Mouse (Mus musculus): ENCODE results near the gene Rdh11. TPM values are rescaled to one million over a fixed set of nuclear protein-coding genes. Genes with fewer than 3 reads are reported as not detected.

The Rdh11 gene
- polyA plus RNA-seq (2012), result 0.08 and 0.22 TPM in 2 replicates

DNA sequence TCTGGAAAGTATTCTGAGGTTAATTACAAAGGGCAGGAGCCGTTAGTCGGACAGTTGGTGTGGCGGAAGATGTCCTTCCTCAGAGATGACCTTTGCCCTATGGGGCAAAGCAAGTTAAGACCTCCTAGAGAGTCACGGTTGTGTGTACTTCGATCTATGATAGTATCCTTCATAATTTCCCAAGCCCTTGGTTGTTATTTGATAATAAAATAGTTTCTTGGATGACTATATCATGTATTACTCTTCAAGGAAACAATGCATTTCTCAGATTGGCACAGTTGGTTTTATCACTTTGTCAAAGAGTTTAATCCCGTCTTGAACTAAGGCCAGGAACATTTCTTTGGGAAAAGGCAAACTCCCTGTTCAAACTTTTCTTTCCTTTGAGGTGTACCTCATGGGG is at the start of gene Rdh11:
TSS of gene Rdh11 (minus strand) at position 101 of the 400 bp plus-strand sequence.
- H3K36me3 ChIP-seq (ENCODE audit: control insufficient read depth), result peaks cover 24% of the 10 kb centered on the region
- peaks cover 31% of the 10 kb centered on the region for H3K4me1 ChIP-seq (ENCODE audit: control insufficient read depth)
- H3K9me3 ChIP-seq (ENCODE audit: control insufficient read depth, low read length), result no peaks in the 10 kb centered on the region
- no peaks in the 10 kb centered on the region for H3K27me3 ChIP-seq (ENCODE audit: control insufficient read depth)
- TF ChIP-seq GATA1 (IDR thresholded peaks at IDR 0.05; ENCODE audit: low read length), result no peak
- peak within 1 kb of the TSS; percentile 84 for H3K4me3 ChIP-seq (replicated peaks)

DNA sequence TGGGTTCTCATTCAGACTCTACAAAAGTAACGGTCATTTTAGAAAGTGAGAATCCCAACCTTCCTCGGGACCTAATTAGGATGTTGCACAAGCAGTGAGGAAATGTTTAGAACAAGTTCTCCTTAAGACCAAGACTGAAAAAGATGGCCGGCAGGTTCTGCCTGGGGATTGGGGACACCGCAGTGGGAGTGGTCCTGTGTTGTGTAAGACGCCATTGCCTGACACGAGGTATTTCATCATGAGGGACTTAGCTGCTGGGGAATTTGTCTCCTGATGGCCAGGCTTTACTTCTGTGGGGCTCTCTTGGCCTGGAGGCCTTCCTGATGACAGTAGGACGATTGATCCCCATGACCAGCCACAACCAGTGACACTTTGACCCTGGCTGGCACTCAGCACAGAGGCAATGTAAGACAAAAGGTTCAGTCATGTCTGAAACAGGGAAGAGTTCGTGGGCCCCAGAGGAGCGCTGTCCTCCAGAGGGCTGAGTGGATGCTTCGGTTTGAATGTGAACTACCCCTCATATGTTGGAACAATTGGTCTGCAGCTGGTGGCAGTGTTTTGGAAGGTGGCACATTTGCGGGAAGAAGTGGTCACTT is 43.5 kb upstream of the Rdh11 start:
- no peak overlapping the region for H3K4me3 ChIP-seq (replicated peaks)
- TF ChIP-seq TAL1 (IDR thresholded peaks at IDR 0.05; ENCODE audit: low read length), result no peak
- no peak for TF ChIP-seq GATA1 (IDR thresholded peaks at IDR 0.05; ENCODE audit: low read length)
- no peaks in the 10 kb centered on the region for H3K4me1 ChIP-seq (ENCODE audit: control insufficient read depth)
- H3K36me3 ChIP-seq (ENCODE audit: control insufficient read depth), result peaks cover 71% of the 10 kb centered on the region
- no peaks in the 10 kb centered on the region for H3K27me3 ChIP-seq (ENCODE audit: control insufficient read depth)
- H3K9me3 ChIP-seq (ENCODE audit: control insufficient read depth, low read length), result no peaks in the 10 kb centered on the region

DNA sequence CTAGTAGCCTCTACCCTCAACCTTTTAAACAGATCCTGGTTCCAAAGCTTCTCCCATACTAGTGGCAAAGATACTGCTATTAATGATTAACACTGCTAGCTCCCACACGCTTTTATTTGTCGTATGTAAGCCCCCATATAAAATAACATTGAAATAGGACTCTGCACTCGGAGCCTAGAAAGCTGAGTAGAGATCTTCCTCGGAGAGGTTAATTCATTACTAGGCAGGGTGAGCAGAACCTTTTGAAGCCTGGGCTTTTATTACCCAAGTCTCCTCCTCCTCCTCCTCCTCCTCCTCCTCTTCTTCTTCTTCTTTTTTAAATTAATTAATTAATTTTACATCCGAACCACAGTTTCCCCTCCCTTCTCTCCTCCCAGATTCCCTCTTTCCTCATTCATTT is 25.4 kb upstream of the Rdh11 start:
- H3K27me3 ChIP-seq (ENCODE audit: control insufficient read depth), result no peaks in the 10 kb centered on the region; the same call in 1 of the 2 replicates
- TF ChIP-seq GATA1 (IDR thresholded peaks at IDR 0.05; ENCODE audit: low read length) (no peak), TAL1 (IDR thresholded peaks at IDR 0.05; ENCODE audit: low read length) (no peak)
- no peaks in the 10 kb centered on the region for H3K4me1 ChIP-seq (ENCODE audit: control insufficient read depth)
- no peaks in the 10 kb centered on the region for H3K9me3 ChIP-seq (ENCODE audit: control insufficient read depth, low read length)
- no peaks in the 10 kb centered on the region for H3K36me3 ChIP-seq (ENCODE audit: control insufficient read depth)
- H3K4me3 ChIP-seq (replicated peaks), result no peak overlapping the region

DNA sequence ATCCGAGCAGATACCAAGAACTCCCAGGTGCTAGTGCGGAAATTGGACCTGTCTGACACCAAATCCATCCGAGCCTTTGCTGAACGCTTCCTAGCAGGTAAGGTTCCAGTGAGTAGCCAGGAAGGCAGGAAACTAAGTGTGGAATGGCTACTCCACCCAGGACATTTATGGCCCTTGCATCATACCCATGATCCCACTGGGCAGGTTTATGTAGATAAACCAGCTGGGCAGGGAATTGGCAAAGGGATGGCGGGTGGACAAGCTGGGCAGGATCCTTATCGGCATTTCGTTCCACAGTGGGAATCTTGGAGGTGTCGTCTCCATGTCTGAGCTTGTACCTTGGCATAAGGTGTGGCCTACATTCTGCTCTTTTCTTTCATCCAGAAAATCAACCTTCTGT is 19.4 kb upstream of the Rdh11 start:
- Histone ChIP-seq H3K4me3 (replicated peaks) (no peak overlapping the region), H3K36me3 (ENCODE audit: control insufficient read depth) (no peaks in the 10 kb centered on the region), H3K27me3 (ENCODE audit: control insufficient read depth) (no peaks in the 10 kb centered on the region; the same call in 1 of the 2 replicates), H3K4me1 (ENCODE audit: control insufficient read depth) (peaks cover 6% of the 10 kb centered on the region), H3K9me3 (ENCODE audit: control insufficient read depth, low read length) (no peaks in the 10 kb centered on the region)
- TF ChIP-seq GATA1 (IDR thresholded peaks at IDR 0.05; ENCODE audit: low read length) (no peak), TAL1 (IDR thresholded peaks at IDR 0.05; ENCODE audit: low read length) (no peak)

DNA sequence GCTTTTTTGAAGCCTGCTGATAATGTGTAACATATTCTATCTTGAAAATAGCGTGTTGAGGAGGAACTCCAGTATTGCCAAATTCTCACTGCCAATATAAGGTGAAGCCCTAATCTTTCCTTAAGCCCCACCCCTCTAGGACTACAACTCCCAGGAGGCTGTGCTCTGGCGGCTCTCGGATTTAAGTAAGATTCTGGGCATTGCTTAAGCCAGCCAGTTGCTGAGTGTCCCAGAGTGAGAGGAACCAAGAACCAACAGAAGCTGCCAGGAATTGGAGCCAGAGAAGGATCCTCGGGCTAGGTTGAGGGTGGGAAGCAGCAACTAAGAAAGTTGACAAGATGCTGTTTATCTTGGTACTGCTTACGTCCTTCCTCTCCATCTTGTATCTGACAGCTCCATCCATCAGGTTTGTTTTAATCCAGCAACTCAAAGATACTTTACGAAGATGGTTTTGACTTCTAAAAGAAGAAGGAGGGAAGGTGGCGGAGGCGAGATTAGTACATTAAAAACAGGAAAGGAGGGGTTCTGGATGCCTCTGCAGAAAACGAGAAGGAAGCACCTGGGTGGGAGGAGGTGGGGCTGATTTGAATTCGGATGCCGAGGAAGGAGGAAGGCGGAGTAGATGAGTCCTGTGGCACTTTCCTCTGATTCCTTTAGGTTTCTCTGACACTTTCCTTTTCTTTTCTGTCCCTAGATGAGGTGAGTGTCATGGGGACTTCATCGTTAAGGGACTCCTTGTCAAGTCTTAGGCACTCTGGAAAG is 16.8 kb upstream of the Rdh11 start, which contains the start of gene Rdh12:
TSS of gene Rdh12 (plus strand) at position 212 of the 762 bp plus-strand sequence.
- TF ChIP-seq TAL1 (IDR thresholded peaks at IDR 0.05; ENCODE audit: low read length), result no peak
- Histone ChIP-seq H3K36me3 (ENCODE audit: control insufficient read depth) (no peaks in the 10 kb centered on the region), H3K4me1 (ENCODE audit: control insufficient read depth) (peaks cover 6% of the 10 kb centered on the region), H3K4me3 (replicated peaks) (peak within 1 kb of the TSS; percentile 48), H3K27me3 (ENCODE audit: control insufficient read depth) (peaks cover 3% of the 10 kb centered on the region; the same call in 1 of the 2 replicates), H3K9me3 (ENCODE audit: control insufficient read depth, low read length) (no peaks in the 10 kb centered on the region)

DNA sequence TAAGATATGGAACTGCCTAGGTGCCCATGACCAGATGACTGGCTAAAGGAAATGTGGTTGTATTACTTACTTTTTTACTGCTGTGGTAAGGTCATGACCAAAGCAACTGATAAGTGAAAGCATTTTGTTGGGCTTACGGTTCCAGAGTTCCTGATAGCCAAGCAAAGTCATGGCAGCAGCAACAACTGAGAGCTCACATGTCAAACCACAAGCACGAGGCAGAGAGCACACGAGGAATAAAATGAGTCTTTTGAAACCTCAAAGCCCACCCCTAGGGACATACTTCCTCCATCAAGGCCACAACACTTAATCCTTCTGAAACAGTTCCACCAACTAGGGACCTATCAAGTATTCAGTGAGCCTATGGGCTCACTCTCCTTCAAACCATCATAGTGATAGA is 9.8 kb upstream of the Rdh11 start:
- Histone ChIP-seq H3K27me3 (ENCODE audit: control insufficient read depth) (peaks cover 3% of the 10 kb centered on the region; the same call in 1 of the 2 replicates), H3K9me3 (ENCODE audit: control insufficient read depth, low read length) (no peaks in the 10 kb centered on the region), H3K36me3 (ENCODE audit: control insufficient read depth) (no peaks in the 10 kb centered on the region), H3K4me1 (ENCODE audit: control insufficient read depth) (peaks cover 2% of the 10 kb centered on the region), H3K4me3 (replicated peaks) (no peak overlapping the region)
- no peak for TF ChIP-seq TAL1 (IDR thresholded peaks at IDR 0.05; ENCODE audit: low read length)
- TF ChIP-seq GATA1 (IDR thresholded peaks at IDR 0.05; ENCODE audit: low read length), result no peak

DNA sequence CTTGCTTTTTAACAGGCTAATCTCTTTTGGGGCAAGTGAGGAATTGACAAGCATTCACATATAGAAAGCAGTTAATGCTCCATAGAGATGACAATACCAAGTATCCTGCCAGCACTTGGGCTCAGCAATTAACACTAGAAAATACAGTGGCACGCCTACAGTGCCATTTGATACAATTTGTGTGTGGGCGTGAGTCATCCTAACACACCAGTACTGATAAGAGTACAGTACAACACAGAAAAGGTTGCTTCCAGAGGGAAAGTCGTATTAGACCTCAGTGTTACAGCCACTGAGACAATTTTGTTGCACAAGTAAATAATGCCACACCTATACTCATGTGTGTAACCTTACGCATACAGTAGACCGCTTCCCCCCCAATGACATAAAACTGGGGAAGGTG is 5.0 kb upstream of the Rdh11 start:
- Histone ChIP-seq H3K27me3 (ENCODE audit: control insufficient read depth) (no peaks in the 10 kb centered on the region), H3K4me1 (ENCODE audit: control insufficient read depth) (peaks cover 3% of the 10 kb centered on the region), H3K36me3 (ENCODE audit: control insufficient read depth) (no peaks in the 10 kb centered on the region), H3K4me3 (replicated peaks) (no peak overlapping the region), H3K9me3 (ENCODE audit: control insufficient read depth, low read length) (no peaks in the 10 kb centered on the region)
- TF ChIP-seq TAL1 (IDR thresholded peaks at IDR 0.05; ENCODE audit: low read length) (no peak), GATA1 (IDR thresholded peaks at IDR 0.05; ENCODE audit: low read length) (no peak)

DNA sequence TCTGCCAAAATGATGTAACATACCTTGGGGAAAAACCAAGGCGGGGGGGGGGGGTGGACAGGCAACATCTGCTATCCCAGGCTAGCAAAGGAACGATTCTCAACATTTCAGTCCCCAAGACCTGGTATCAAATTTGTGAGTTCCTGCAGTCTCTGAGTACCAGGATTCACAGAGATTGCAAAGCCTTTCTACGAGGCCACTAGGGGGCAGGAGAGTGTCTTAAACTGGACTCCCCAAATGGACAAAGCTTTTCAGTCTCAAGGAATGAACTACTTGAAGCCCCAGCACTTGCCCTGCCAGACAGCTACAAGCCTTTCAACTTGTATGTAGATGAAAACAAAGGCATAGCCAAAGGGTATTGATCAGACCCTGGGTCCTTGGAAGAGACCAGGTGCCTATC is 1.3 kb upstream of the Rdh11 start:
- Histone ChIP-seq H3K4me3 (replicated peaks) (no peak overlapping the region), H3K27me3 (ENCODE audit: control insufficient read depth) (no peaks in the 10 kb centered on the region), H3K9me3 (ENCODE audit: control insufficient read depth, low read length) (no peaks in the 10 kb centered on the region), H3K36me3 (ENCODE audit: control insufficient read depth) (peaks cover 12% of the 10 kb centered on the region), H3K4me1 (ENCODE audit: control insufficient read depth) (peaks cover 29% of the 10 kb centered on the region)
- TF ChIP-seq TAL1 (IDR thresholded peaks at IDR 0.05; ENCODE audit: low read length) (no peak), GATA1 (IDR thresholded peaks at IDR 0.05; ENCODE audit: low read length) (no peak)

DNA sequence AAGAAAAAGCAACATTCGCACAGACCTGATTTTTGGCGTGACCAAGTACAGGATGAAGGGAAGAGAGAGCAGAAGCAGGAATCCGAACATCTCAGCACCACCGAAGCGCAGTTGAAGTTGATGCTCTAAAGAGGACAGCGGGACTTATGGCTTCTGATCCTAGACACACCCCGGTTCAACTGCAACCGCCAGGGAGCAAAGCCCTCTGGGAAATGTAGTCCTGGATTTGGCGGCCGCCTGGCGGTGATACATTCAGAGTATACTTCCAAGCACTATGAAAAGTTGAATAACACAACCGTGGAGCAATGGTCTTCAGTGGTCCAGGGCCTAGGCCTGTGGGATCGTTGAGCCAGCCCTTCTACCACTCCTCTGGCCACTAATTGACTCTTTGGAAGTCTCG is 392 bp downstream of the Rdh11 start:
- H3K36me3 ChIP-seq (ENCODE audit: control insufficient read depth), result peaks cover 29% of the 10 kb centered on the region
- H3K27me3 ChIP-seq (ENCODE audit: control insufficient read depth), result no peaks in the 10 kb centered on the region
- TF ChIP-seq TAL1 (IDR thresholded peaks at IDR 0.05; ENCODE audit: low read length), result no peak
- no peak for TF ChIP-seq GATA1 (IDR thresholded peaks at IDR 0.05; ENCODE audit: low read length)
- no peaks in the 10 kb centered on the region for H3K9me3 ChIP-seq (ENCODE audit: control insufficient read depth, low read length)
- peaks cover 29% of the 10 kb centered on the region for H3K4me1 ChIP-seq (ENCODE audit: control insufficient read depth)
- peak overlapping the region; percentile 84 for H3K4me3 ChIP-seq (replicated peaks)

Measured in erythroblast, embryonic 14.5 days (primary cell).